Mouse (Mus musculus) urinary bladder, postnatal 25 days (tissue): ENCODE measurements around the gene Myh14.

ENCODE experiments used
- DNase-seq: peaks from one replicate; pipeline ENCODE4 v3.0.0; 2022; ENCODE audit warnings: low spot score

Myh14 gene

GRCm38 (mm10) chr7:44576333-44576844 lies 94.3 kb downstream of the Myh14 start:
- no peak for DNase-seq

GRCm38 (mm10) chr7:44572956-44573484 lies 97.6 kb downstream of the Myh14 start:
- DNase-seq = no peak

- no peak for DNase-seq
Measured at GRCm38 (mm10) chr7:44572213-44572701, 98.4 kb downstream of the Myh14 start, which contains the start of gene Napsa. TSS of gene Napsa (plus strand) at chr7:44572380.

- DNase-seq = no peak
Measured at GRCm38 (mm10) chr7:44571811-44572210, 98.8 kb downstream of the Myh14 start.

DNA sequence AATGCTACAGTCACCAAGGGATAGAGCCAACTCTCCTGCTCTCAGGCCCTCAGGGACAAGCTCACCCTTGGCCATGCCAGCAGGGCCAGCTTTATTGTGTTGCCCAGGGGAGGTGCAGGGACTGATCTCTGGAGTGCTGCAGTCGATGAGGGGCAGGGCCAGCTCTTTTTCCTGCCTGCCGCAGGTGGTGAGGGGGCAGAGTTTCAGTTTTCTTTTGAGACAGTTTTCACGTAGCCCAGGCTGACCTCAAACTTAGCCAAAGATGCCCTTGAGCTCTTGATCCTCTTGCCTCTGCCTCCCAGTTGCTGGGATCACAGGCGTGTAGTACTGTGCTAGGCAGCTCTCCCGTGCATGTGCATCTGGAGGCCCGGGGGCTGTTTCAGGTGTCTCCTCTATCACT lies 99.7 kb downstream of the Myh14 start:
- no peak for DNase-seq

DNA sequence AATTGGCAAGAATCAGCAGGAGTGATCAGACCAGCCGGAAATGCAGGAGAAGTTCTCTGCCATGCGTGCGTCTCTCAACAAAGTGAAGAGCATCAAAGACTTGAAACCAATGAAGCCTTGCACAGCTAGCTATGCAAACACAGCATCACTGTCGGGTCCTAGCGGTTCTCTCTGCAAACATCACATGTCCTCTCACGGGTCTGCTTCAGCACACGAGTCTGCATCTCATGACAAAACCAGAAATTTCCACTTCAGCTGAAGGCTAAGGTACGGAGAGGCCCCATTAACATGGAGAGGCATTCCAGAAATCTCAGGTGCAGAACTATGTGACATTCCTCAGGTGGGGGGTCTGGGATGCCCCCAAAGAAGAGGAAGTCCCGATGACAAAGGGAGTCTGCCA lies 101.8 kb downstream of the Myh14 start:
- DNase-seq = no peak

- DNase-seq = no peak
Measured at GRCm38 (mm10) chr7:44565414-44565813, 105.2 kb downstream of the Myh14 start.

GRCm38 (mm10) chr7:44564486-44564885 lies 106.2 kb downstream of the Myh14 start:
- DNase-seq = no peak

DNA sequence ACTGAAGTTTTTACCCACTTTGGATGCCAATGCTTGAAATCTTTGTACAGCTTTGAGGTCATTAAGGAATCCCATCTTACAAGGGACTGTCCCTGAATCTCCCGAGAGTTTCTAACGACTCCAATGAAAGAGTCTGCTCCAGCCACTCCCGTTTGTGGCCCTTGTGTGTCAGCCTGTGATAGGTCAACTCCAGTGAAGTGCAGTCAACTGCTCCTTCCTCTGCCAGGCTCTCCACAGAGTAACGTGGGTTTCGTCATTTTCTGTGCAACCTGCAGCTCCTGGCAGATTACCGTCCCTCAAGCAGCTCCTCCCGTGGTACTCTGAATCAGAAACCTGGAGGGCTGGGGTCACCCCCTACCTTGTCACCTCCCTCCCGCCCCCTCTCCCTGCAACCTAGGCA lies 107.4 kb downstream of the Myh14 start:
- DNase-seq = no peak

DNA sequence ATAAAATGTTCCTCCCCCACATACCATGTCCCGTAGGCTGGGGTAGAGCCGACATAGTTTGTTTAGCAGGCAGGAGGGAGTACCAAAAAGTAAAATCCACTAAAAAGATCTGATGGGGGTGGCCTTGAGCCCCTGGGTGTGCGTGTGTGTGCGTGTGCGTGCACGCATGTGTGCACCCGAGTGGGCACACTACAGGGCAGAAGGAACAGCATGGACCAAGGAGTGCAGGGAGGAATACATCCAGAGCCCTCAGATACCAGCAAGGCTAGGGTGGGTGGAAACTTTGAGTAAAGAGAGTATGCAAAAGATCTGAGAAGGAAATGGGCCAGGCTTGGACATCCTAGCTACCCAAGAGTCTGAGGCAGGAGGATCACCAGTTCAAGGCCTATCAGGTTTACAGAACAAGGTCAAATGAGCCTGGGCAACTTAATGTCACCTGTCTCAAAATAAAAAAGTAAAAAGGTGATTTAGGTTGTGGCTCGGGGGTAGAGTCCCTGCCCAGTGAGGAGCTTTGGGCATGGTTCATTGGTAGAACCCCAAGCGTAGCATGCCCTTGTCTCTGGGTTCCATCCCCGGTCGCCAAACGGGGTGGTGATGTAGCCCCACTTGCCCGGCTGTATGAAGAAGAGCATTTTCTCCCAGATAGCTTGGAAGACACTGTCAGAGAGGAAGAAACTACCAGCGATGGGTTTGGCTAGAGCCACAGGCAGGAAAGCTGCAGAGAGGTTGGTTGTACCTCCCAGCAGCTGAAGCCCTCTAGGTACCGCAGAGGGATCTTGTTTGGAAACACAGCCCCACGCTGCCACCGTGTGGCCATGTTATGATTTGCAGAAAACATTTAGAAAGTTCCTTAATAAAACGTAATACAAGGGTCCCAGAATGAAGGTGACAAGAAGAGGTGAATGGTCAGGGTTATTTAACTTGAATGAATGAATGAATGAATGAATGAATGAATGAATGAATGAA lies 109.9 kb downstream of the Myh14 start:
- peak; percentile 69 for DNase-seq

DNA sequence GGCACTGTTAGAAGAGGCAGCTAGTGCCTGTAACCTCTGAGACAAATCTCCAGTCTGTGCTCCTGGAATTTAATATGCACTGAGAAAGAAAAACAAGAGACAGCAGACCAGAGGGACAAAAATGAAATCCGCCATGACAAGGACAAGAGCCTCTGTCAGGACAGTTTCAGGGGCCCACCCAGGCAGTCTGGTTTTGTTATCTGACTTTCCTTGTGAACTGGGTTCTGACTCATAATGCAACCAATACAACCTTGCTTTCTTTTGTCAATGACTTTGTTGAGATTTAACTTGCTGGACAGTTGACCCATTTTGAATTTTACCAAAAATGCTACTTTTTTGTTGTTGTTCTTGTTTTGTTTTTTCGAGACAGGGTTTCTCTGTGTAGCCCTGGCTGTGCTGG lies 113.0 kb downstream of the Myh14 start:
- no peak for DNase-seq
